ENCODE assay signal across 15 mouse cellular contexts in genomic region chr10:121436693-121437092, GRCm38 (mm10). TPM values are rescaled to one million over a fixed set of nuclear protein-coding genes. Genes with fewer than 3 reads are reported as not detected.
DNase-seq lines count a peak whose midpoint lies in the region; ATAC-seq and TF ChIP-seq lines count a peak whose summit lies in the region.
"Had no signal": no experiment of that assay in that cellular context is flagged by ENCODE, and none has a peak within 500 bp of the region (broad histone marks: within the 10 kb centered on the region; RNA-seq: fewer than 3 reads in every experiment).

No protein-coding gene starts in this region.

- no peak for TF ChIP-seq EP300 in heart, postnatal 0 days (IDR thresholded peaks at IDR 0.05; ENCODE audit: low read depth)

- peak; percentile 17; the same call in 1 of the 2 replicates for ATAC-seq in heart, postnatal 0 days (ENCODE audit: insufficient read depth, low read depth)
- no peak for ATAC-seq in stomach, embryonic 16.5 days (ENCODE audit: insufficient read depth, low FRiP score)
- no peak for ATAC-seq in forebrain, embryonic 16.5 days

- 29% methylated on average over 4 of the region's 4 CpGs for WGBS in heart, postnatal 0 days
- 19% methylated on average over 4 of the region's 4 CpGs for WGBS in limb, embryonic 10.5 days
- 30% methylated on average over 4 of the region's 4 CpGs for WGBS in stomach, embryonic 16.5 days
- 78% methylated on average over 4 of the region's 4 CpGs for WGBS in forebrain, embryonic 16.5 days

- no peak overlapping the region for H3K4me2 ChIP-seq in heart, postnatal 0 days (ENCODE audit: low read depth, low read length)
- no peak overlapping the region for H3K4me2 ChIP-seq in stomach, embryonic 16.5 days (ENCODE audit: low read depth, low read length)
- H3K4me2 ChIP-seq in forebrain, embryonic 16.5 days (ENCODE audit: low read length), result no peak overlapping the region
- H3K4me2 ChIP-seq: hindbrain, embryonic 15.5 days; neural tube, embryonic 13.5 days had no signal

- DNase-seq in heart, postnatal 0 days (ENCODE audit: low spot score), result peak; percentile 55
- DNase-seq in heart, adult 9 months (ENCODE audit: low spot score in 2 of 2), result no peak
- DNase-seq in lung, postnatal 36 days, result peak; percentile 15
- DNase-seq in lung, postnatal 4 days, result no peak
- DNase-seq in limb, embryonic 10.5 days (ENCODE audit: low spot score), result no peak
- DNase-seq in B cell, adult 2 months, result no peak
- DNase-seq: adrenal gland, postnatal 25 days; cerebellum, adult 11 months; layer of hippocampus, adult 9-11 months; left cerebral cortex, postnatal 4 days; midbrain, embryonic 14.5 days had no signal

- peaks cover 70% of the 10 kb centered on the region for H3K4me1 ChIP-seq in heart, postnatal 0 days (ENCODE audit: control insufficient read depth, insufficient read depth)
- peaks cover 78% of the 10 kb centered on the region for H3K4me1 ChIP-seq in limb, embryonic 10.5 days
- peaks cover 37% of the 10 kb centered on the region for H3K4me1 ChIP-seq in stomach, embryonic 16.5 days (ENCODE audit: control insufficient read depth, insufficient read depth, low read length)
- H3K4me1 ChIP-seq in forebrain, embryonic 16.5 days (replicated peaks; ENCODE audit: control insufficient read depth, insufficient read depth, low read length), result peaks cover 11% of the 10 kb centered on the region

- no peak overlapping the region for H3K4me3 ChIP-seq in heart, postnatal 0 days (ENCODE audit: low read depth, low read length)
- H3K4me3 ChIP-seq in limb, embryonic 10.5 days, result no peak overlapping the region
- H3K4me3 ChIP-seq in stomach, embryonic 16.5 days (replicated peaks; ENCODE audit: low read length), result no peak overlapping the region
- H3K4me3 ChIP-seq in forebrain, embryonic 16.5 days (replicated peaks; ENCODE audit: low read length), result no peak overlapping the region
- H3K4me3 ChIP-seq: hindbrain, embryonic 15.5 days; neural tube, embryonic 13.5 days had no signal

- peak overlapping the region; percentile 79 for H3K27ac ChIP-seq in heart, postnatal 0 days (ENCODE audit: low read depth)
- H3K27ac ChIP-seq in limb, embryonic 10.5 days, result peak overlapping the region; percentile 83
- peak overlapping the region; percentile 28 for H3K27ac ChIP-seq in stomach, embryonic 16.5 days (ENCODE audit: low read length)
- no peak overlapping the region for H3K27ac ChIP-seq in forebrain, embryonic 16.5 days (ENCODE audit: low read length)
- H3K27ac ChIP-seq: hindbrain, embryonic 15.5 days; neural tube, embryonic 13.5 days had no signal

- TF ChIP-seq CTCF in heart, postnatal 0 days (IDR thresholded peaks at IDR 0.05; ENCODE audit: low read depth), result no peak

- no peaks in the 10 kb centered on the region for H3K9me3 ChIP-seq in heart, postnatal 0 days (replicated peaks; ENCODE audit: control insufficient read depth, low read length)
- no peaks in the 10 kb centered on the region for H3K9me3 ChIP-seq in limb, embryonic 10.5 days (replicated peaks)
- H3K9me3 ChIP-seq in stomach, embryonic 16.5 days (replicated peaks; ENCODE audit: control insufficient read depth, low read length), result no peaks in the 10 kb centered on the region
- no peaks in the 10 kb centered on the region for H3K9me3 ChIP-seq in forebrain, embryonic 16.5 days (ENCODE audit: control insufficient read depth, low read length)
- H3K9me3 ChIP-seq: hindbrain, embryonic 15.5 days; neural tube, embryonic 13.5 days had no signal

- H3K27me3 ChIP-seq in heart, postnatal 0 days (ENCODE audit: control insufficient read depth, insufficient read depth, low read length), result no peaks in the 10 kb centered on the region
- H3K27me3 ChIP-seq in limb, embryonic 10.5 days (ENCODE audit: low read depth, poor library complexity, severe bottlenecking), result no peaks in the 10 kb centered on the region
- no peaks in the 10 kb centered on the region for H3K27me3 ChIP-seq in stomach, embryonic 16.5 days (ENCODE audit: control insufficient read depth, insufficient read depth, low read length)
- no peaks in the 10 kb centered on the region for H3K27me3 ChIP-seq in forebrain, embryonic 16.5 days (replicated peaks; ENCODE audit: control insufficient read depth, insufficient read depth, low read length)
- H3K27me3 ChIP-seq: hindbrain, embryonic 15.5 days; neural tube, embryonic 13.5 days had no signal

- no peaks in the 10 kb centered on the region for H3K36me3 ChIP-seq in heart, postnatal 0 days (replicated peaks; ENCODE audit: control insufficient read depth, insufficient read depth, low read length)
- no peaks in the 10 kb centered on the region for H3K36me3 ChIP-seq in limb, embryonic 10.5 days
- no peaks in the 10 kb centered on the region for H3K36me3 ChIP-seq in stomach, embryonic 16.5 days (ENCODE audit: control insufficient read depth, insufficient read depth, low read length)
- no peaks in the 10 kb centered on the region for H3K36me3 ChIP-seq in forebrain, embryonic 16.5 days (ENCODE audit: control insufficient read depth, insufficient read depth)
- H3K36me3 ChIP-seq: hindbrain, embryonic 15.5 days; neural tube, embryonic 13.5 days had no signal

- H3K9ac ChIP-seq in heart, postnatal 0 days (replicated peaks; ENCODE audit: low read depth, low read length), result no peak overlapping the region
- H3K9ac ChIP-seq in stomach, embryonic 16.5 days (ENCODE audit: low read length), result no peak overlapping the region
- H3K9ac ChIP-seq in forebrain, embryonic 16.5 days (replicated peaks; ENCODE audit: low read depth, low read length), result no peak overlapping the region
- H3K9ac ChIP-seq: hindbrain, embryonic 15.5 days; neural tube, embryonic 13.5 days had no signal

RNA-seq across cellular contexts. Expression of gene Rassf3, which starts 39.5 kb away (rescaled TPM):
- 27.9 and 32.3 TPM in 2 replicates for total RNA-seq in heart, postnatal 0 days (2014; rRNA removed; ENCODE audit: low replicate concordance)
- polyA plus RNA-seq in heart, postnatal 0 days (2015; fragmentation: Nextera tagmentation; extraction: Ambion mirVana), result 22.0 and 23.4 TPM in 2 replicates
- polyA plus RNA-seq in limb, embryonic 10.5 days (2016; fragmentation: Nextera tagmentation; extraction: Ambion mirVana), result 18.0 and 21.1 TPM in 2 replicates
- polyA plus RNA-seq in stomach, embryonic 16.5 days (2015; fragmentation: Nextera tagmentation; extraction: Ambion mirVana), result 21.3 and 22.0 TPM in 2 replicates
- 4.1 and 5.3 TPM in 2 replicates for polyA plus RNA-seq in forebrain, embryonic 16.5 days (2015; fragmentation: Nextera tagmentation; extraction: Ambion mirVana)

Comparison
In these comparisons a context has a peak if more than half of its experiments do, and no peak if none do; other contexts are left out.
1. DNase-seq: peak in heart, postnatal 0 days (single experiment) and lung, postnatal 36 days (single experiment); none in heart, adult 9 months (0 of 2), lung, postnatal 4 days (0 of 2), limb, embryonic 10.5 days (single experiment) and B cell, adult 2 months (0 of 2).